Mouse (Mus musculus): ENCODE results near the gene Zc3hav1l.

DNA sequence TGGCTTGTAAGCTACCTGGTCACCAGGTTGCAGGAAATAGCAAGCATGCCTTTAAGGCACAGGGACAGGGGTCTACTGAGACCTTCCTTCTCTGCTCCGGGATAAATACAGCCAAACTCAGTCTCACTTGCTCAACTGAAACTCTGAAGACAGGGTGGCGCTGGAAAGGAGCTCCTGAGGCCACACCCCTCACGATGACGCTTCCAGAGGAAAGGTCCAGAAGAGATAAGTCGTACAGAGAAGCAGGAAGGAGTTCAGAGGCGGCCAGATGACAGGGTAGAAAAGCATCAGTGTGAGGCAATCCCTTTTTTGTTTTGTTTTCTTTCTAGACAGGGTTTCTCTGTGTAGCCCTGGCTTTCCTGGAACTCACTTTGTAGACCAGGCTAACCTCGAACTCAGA, 46.7 kb upstream of the Zc3hav1l start:
- TF ChIP-seq POLR2A (IDR thresholded peaks at IDR 0.05; ENCODE audit: control insufficient read depth, low read depth, low read length) (no peak), CTCF (IDR thresholded peaks at IDR 0.05; ENCODE audit: control insufficient read depth, insufficient read depth, insufficient replicate concordance, low read depth, low read length) (no peak)

Data from testis, adult 2 months (tissue).